Mouse (Mus musculus) olfactory bulb, adult 2 months (tissue): Measurements from ENCODE around the gene Prkcb.

Source experiments
- CTCF ChIP-seq: fragments of 200-500 bp; IDR thresholded peaks from 2 replicates; pipeline ENCODE4 v1.5.1; 2012; ENCODE audit warnings: low read depth, mild to moderate bottlenecking, low read length, moderate library complexity; ENCODE audit not compliant: insufficient read depth
- POLR2A ChIP-seq: fragments of 200-500 bp; IDR thresholded peaks from 2 replicates; pipeline ENCODE4 v1.6.1; 2012; ENCODE audit warnings: mild to moderate bottlenecking, low read depth, low read length, moderate library complexity; ENCODE audit not compliant: insufficient read depth

DNA sequence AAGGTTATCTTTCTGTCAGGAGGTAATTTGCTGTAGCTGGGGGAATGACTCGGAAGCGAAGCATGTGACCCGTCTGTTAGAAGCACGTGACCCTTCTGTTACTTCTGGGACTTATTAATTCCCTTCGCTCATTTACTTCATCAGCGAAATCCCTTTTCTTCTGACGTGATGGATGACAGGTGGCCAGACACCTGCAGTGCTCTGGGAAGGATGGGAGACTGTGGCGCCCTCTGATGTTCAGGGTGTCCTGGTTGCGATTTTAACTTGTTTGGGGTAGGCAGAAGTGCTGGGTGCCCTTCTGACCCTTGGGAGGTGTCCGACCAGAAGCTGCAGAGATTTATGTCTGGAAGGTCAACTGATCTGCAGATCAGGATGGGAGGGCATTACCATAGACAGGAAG is 93.0 kb downstream of the Prkcb start:
- TF ChIP-seq CTCF = no peak
- TF ChIP-seq POLR2A = no peak
